Mouse (Mus musculus) brain, embryonic 14.5 days (tissue): ENCODE results near the gene Kcnk15.

Source experiments
- CTCF ChIP-seq: fragments of 200-500 bp; IDR thresholded peaks from 2 replicates; pipeline ENCODE4 v1.5.1; 2012; ENCODE audit warnings: inconsistent platforms, mild to moderate bottlenecking, moderate library complexity, borderline replicate concordance; ENCODE audit not compliant: insufficient read depth, insufficient read length; ENCODE audit errors: extremely low read depth
- POLR2A ChIP-seq: fragments of 200-500 bp; IDR thresholded peaks from 2 replicates; pipeline ENCODE4 v1.6.1; 2012; ENCODE audit warnings: mild to moderate bottlenecking, inconsistent platforms, borderline replicate concordance; ENCODE audit not compliant: poor library complexity, insufficient read depth, insufficient read length, severe bottlenecking; ENCODE audit errors: extremely low read depth

GRCm38 (mm10) chr2:163895156-163895555, 41.7 kb downstream of the Kcnk15 start:
- TF ChIP-seq POLR2A (no peak), CTCF (no peak)
